Mouse (Mus musculus) kidney, postnatal 25 days (tissue): Measurements from ENCODE around the gene St6galnac3.

Experiments used
- DNase-seq, 2 experiments: peaks; one replicate each; pipeline ENCODE4 v3.0.0; 2021; ENCODE audit warnings: mixed read lengths in 2 of 2

Gene St6galnac3

DNA sequence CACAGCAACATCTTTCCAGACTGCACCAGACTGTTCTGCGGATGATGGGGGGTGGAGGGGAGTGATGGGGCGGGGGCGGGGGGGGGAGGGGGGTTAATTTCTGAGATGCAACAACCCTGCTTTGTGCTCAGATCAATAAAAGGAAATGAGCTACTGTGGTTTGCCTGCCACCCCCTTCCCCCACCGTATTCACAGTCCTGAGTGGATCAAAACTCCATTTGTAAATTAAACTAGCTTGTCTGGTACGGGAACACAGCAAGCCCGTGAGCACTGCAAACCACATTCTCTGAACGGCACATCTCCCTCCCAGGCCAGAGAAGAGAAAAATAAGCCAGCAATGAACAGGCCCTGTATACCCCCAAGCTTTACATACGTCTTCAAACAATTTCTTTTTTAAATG is 76.3 kb downstream of the St6galnac3 start:
- DNase-seq, result no peak

DNA sequence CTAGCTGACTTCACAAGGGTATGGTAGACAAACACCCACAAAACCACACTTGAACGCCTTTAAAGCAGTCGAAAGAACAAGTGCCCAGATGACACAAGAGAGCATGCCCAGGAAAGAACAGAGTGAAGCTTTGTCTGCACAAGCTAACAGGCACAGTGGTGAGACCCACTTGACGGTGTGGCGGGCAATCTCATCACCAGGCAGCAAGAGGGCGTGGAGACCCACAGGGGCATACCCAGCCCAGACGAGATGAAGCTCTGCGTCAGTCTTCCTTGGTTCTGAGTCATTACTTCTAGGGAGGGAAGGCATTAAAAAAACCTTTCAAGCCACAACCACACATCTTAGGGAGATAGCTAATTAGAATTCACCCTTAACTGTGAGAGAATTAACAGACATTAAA is 79.2 kb downstream of the St6galnac3 start:
- no peak for DNase-seq

DNA sequence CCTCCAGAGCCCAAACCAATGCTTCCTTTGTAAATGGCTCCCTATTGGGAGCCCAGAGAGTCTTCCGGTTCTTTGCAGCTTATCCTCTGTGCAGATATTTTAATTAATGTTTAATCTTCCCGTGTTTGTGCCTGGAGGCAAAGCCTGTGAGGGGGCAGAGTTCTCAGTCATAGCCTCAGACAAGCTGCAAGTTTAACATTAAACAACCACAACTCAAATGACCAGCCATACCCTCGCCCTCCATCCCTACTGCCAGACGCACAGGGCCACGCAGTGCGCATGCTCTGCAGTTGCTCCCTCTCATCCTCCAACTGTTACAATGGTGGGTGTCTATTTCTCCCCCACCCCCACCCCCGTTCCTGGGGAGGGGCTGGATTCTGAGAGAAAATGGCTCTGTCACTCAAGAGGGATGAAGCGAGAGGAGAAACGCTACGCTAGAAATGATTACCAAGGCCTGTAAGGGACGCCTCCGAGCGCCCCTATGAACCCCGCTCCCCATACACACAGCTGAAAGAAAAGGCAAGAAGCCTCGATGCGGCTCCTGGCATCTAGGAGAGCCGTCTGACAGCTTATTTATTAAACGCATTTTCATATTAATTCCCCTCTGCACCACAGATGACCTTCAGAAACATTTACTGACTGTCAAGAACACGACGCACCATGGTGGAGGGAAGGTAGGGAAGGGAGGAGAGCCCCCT is 81.0 kb downstream of the St6galnac3 start:
- peak; percentile 66 to 82 for DNase-seq

DNA sequence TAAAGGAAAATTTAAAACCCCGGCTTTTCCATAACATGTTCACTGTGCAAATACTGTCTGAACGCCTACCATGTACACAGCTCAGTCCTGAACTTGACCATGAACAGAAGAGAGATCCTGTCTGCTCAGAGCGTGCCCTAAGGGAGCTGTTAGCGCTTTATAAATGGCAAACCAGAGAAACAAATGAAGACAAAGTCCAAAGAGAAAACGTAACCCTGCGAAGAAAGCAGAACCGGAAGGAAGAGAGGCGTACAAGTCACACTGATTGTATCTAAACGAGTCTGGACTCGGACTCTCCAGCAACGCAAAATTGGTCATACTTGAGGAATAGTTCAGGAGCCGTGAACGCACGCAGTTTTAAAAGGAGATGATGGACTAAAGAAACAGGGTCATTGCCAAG is 82.1 kb downstream of the St6galnac3 start:
- DNase-seq, result no peak

GRCm38 (mm10) chr3:153641805-153642204 is 83.2 kb downstream of the St6galnac3 start:
- DNase-seq, result no peak

GRCm38 (mm10) chr3:153637336-153637735 is 87.6 kb downstream of the St6galnac3 start:
- DNase-seq, result no peak

DNA sequence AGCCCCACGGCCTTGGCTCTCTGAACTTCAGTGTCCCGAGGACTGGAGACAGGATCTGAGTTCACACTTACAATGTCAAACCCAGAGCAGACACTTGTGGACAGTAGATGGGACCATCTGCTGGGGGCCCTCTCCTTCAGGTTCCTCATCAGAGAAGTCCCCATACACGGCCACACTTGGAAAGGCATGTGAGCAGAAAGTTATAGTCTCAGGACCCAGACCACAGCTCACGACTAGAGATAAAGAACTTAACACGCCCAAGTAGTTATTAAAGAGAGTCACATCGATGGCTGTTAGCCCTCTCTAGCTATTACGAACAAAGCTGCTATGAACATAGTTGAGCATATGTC is 88.2 kb downstream of the St6galnac3 start:
- DNase-seq, result no peak

DNA sequence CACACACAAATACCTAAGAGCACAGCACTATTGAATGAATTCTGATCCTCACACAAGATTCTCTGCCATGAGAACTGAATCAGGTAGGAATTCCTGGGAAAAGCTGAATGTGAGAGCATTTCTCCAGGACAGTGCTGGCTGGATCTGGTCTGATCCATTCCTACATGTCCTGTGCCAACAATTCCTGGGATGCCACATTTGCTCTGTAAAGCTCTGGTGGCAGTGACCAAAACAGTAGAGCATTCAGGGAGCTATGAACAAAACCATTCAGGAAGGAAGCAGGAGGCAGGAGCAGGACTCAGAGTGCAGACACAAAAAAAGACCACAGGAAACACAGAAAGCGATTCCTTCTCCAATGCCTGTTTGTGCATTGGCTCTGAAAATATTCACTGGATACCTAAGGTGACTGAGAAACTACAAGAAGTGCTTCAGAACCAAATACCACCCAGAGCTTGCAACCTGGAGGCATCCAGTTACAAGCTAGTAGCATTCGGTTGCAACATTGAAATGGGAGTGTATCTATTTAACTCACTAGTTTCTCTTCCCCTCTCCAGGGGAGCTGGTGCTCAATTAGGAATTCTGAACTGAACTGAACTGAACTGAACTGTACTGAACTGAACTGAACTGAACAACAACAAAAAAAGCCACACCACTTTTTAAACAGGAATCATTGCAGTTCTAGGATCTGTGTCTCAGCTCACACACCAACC is 88.7 kb downstream of the St6galnac3 start:
- DNase-seq, result no peak

DNA sequence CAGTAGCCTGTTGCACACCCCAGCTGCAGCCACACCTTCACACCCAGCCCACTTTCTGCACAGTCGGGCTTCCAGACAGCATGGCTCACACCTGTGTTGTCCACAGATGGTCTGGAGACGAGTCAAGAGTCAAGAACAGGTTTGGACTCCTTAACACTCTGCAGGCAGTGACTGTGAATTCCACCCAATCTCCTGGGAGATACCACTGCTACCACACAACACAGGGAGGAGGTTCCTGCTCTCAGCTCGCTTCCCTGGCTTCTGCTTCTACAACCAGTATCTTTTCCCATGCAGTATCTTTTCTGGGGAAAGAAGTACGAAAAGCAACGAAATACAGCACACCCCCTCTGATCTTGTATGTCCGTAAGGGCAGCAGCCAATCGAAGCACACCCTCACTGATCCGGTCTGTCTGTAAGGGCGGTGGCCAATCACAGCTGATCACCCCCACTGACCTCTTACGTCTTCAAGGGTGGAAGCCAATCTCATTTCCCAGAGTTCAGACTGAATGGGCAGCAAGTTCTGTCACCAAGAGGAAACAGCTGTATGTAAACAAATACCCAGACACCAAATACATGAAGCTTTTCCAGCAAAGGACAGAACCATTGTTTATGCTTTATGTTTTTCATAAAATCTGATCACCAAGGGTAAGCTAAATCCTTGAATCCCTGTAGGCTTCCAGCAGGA is 92.8 kb downstream of the St6galnac3 start:
- DNase-seq, result no peak

DNA sequence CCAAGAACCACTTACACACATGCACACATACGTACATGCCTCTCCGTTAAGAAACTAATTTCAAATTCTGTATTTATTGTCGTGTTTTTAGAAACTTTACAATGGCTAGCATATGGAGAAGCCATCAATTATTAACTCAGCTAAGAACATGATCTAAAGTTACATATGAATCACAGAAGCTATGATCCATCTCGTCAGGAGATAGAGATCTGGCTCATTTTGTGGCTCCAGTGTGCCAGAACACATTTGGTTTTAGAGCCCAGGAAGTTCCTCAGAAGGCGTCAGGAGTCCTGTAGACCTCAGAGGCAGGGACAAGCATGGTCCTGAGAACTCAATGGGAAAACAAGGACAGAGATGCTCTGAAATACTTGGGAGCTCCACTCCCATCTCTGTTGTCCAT is 98.7 kb downstream of the St6galnac3 start:
- no peak for DNase-seq

DNA sequence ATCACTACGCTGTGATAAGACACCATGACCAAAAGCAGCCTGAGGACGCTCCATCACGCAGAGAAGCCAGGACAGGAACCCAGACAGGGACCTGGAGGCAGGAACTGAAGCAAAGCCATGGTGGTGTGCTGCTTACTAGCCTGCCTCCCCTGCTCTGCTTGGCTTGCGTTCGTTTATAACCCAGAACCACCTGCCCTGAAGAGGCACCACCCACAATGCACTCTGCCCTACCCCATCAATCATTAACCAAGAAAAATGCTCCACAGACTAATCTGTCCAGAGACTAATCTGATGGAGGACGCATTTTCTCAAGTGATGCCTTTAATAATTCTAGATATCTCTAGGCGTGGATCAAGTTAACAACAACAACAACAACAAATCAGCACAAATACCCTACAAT is 106.0 kb downstream of the St6galnac3 start:
- DNase-seq, result peak; percentile 43 to 61

DNA sequence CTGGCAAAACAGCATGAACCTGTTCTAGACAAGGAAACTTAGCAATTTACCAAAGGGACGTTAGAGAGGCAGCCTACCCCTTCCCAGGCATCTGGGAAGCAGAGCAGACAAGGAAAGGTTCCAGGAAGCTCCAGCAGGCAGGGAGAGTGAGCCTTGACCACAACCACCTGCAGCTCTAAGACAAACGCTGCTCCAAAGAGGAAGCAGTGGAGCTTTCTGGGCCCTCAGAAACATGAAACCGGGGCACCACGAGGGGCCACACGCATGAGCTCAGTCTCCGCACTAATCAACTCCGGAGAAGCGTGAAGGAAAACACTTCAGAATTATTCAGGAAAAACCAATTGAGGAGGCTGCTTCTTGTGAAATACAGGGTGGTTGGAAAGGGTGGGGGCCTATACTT is 108.1 kb downstream of the St6galnac3 start:
- no peak for DNase-seq

- DNase-seq, result no peak
Measured at GRCm38 (mm10) chr3:153610239-153610638, 114.7 kb downstream of the St6galnac3 start.

DNA sequence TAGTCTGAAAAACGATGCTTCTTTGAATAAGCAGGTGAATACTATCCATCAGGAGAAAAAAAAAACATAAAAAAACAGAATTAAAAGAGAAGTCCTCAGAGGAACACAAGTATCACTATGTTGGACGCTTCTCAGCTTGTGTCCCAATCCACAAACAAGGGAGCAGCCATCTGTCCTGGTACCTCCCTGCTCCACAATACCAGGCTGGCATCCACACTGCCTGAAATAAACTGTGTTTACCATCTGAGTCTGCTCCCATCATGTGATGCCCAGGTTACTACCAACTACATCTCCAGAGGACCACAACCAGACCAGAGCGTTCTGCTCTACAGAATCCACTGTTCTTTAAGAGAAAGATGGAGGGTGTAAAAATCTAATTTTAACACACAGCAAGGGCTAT is 118.6 kb downstream of the St6galnac3 start:
- no peak for DNase-seq

GRCm38 (mm10) chr3:153605767-153606098 is 119.2 kb downstream of the St6galnac3 start:
- no peak for DNase-seq

- DNase-seq, result no peak
Measured at GRCm38 (mm10) chr3:153605089-153605766, 119.7 kb downstream of the St6galnac3 start.

DNA sequence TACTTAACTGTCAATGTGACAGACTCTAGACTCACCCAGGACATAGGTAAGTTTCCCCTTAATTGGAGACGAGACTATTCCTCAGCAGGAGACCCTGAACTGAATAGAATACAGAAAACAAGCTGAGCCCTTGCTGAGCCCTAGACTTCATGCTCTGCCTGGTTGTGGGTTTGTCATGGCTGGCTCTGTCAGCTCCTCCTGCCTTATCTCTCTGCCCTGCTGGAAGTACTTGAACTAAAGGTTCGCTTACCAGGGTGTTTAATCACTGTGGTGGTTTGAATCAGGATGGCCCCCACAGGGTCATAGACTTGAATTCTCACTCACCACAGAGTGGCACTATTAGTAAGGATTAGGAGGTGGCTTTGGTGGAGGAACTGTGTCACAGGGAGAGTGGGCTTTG is 125.8 kb downstream of the St6galnac3 start:
- no peak for DNase-seq

- no peak for DNase-seq
Measured at GRCm38 (mm10) chr3:153598631-153599030, 126.3 kb downstream of the St6galnac3 start.

DNA sequence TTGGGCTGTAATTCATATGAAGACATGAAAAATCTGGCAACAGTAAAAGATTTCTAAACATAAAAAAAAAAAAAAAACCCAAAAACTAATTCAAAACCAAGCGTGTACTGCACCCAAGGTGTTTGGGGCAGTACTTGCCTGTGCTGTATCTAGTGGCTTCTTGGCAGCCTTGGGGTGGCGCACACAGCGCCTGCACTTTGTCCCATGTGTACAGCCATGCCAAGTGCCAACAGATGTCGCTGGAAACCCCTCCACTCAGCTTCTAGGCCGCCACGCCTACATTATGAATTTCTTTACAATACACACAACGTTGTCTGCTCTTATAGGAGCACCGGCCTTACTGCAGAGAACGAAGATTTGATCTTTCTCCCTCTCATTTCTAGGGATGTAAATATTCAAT is 130.4 kb downstream of the St6galnac3 start:
- no peak for DNase-seq

DNA sequence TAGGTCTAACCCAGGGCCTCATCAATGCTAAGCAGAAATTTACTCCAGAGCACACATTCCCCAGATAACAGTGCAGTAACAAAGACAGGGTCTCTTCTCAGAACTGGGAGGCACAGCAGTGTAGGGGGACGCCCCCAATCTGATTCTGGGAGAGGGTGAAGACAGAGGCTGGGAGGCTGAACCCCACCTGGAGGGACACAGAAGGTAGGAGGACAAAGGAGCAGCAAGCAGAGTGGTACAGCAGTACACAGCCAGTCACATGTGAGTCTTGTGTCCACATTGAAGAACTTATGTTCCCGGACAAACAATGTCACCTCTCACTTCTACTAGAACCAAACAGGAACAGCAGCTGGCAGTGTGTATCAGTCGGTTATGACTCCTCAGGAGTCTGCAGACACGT is 131.0 kb downstream of the St6galnac3 start:
- no peak for DNase-seq

GRCm38 (mm10) chr3:153593103-153593502 is 131.9 kb downstream of the St6galnac3 start:
- DNase-seq, result no peak

GRCm38 (mm10) chr3:153587594-153587993 is 137.4 kb downstream of the St6galnac3 start:
- DNase-seq, result no peak

DNA sequence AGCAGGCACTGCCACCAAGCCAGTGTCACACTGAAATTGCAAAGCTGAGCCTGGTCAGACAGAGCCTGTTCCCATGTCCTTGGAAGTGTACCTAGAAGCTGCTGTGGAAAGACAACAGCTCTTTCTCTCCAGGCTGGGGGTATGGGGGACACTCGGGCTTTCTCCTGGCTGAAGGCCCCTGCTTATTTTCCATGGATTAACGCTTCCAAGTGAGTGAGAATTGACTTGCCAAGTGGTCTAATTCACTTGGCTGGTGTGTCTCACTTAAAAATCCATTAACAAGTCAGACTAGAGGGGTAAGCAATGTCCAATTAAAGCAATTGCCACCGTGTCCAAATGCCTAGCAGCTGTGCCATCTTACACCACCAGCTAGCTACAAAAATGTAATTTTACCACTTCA is 140.1 kb downstream of the St6galnac3 start:
- no peak for DNase-seq

- DNase-seq, result no peak
Measured at GRCm38 (mm10) chr3:153582065-153582464, 142.9 kb downstream of the St6galnac3 start.
